Mouse (Mus musculus): ENCODE data around the gene Gm7954. TPM values are rescaled to one million over a fixed set of nuclear protein-coding genes. Genes with fewer than 3 reads are reported as not detected.
"Not testable (repeated sequence)": the region's sequence is repeated elsewhere in the genome, so short reads cannot be mapped to it uniquely, and the experiment has no call there.

The Gm7954 gene
- not detected in 2 replicates for polyA plus RNA-seq (2014; fragmentation: Nextera tagmentation; extraction: Ambion mirVana)

GRCm38 (mm10) chr14:41453418-41453817 is at the start of gene Gm7954:
Gene Gm7954, minus strand, starts transcription at chr14:41453518.
- not testable (repeated sequence) for H3K4me1 ChIP-seq (ENCODE audit: control insufficient read depth, insufficient read depth, low read length); H3K9ac ChIP-seq (ENCODE audit: low read depth, low read length); H3K36me3 ChIP-seq (ENCODE audit: control insufficient read depth, insufficient read depth, low read length); H3K9me3 ChIP-seq (ENCODE audit: control insufficient read depth, low read length); ATAC-seq (ENCODE audit: low read depth); H3K27me3 ChIP-seq (replicated peaks; ENCODE audit: control insufficient read depth, insufficient read depth, low read length); H3K27ac ChIP-seq (replicated peaks; ENCODE audit: low read depth, low read length); H3K4me3 ChIP-seq (ENCODE audit: low read depth, low read length); H3K4me2 ChIP-seq (ENCODE audit: low read depth, low read length); DNase-seq (ENCODE audit: low spot score)
- no CpG with 5 or more reads among the region's 2 CpGs for WGBS

- H3K27me3 ChIP-seq (replicated peaks; ENCODE audit: control insufficient read depth, insufficient read depth, low read length); DNase-seq (ENCODE audit: low spot score); H3K9me3 ChIP-seq (ENCODE audit: control insufficient read depth, low read length); H3K4me3 ChIP-seq (ENCODE audit: low read depth, low read length); H3K27ac ChIP-seq (replicated peaks; ENCODE audit: low read depth, low read length); H3K4me1 ChIP-seq (ENCODE audit: control insufficient read depth, insufficient read depth, low read length); H3K9ac ChIP-seq (ENCODE audit: low read depth, low read length); H3K4me2 ChIP-seq (ENCODE audit: low read depth, low read length); ATAC-seq (ENCODE audit: low read depth); H3K36me3 ChIP-seq (ENCODE audit: control insufficient read depth, insufficient read depth, low read length): not testable (repeated sequence)
Observed at GRCm38 (mm10) chr14:41489385-41489784, 36.1 kb upstream of the Gm7954 start, which contains the start of gene Gm3486. Gene Gm3486, minus strand, starts transcription at chr14:41489485.

GRCm38 (mm10) chr14:41425393-41426075 is 27.8 kb downstream of the Gm7954 start:
- not testable (repeated sequence) for H3K9ac ChIP-seq (ENCODE audit: low read depth, low read length); ATAC-seq (ENCODE audit: low read depth); H3K9me3 ChIP-seq (ENCODE audit: control insufficient read depth, low read length); H3K27ac ChIP-seq (replicated peaks; ENCODE audit: low read depth, low read length); H3K36me3 ChIP-seq (ENCODE audit: control insufficient read depth, insufficient read depth, low read length); H3K4me1 ChIP-seq (ENCODE audit: control insufficient read depth, insufficient read depth, low read length); H3K27me3 ChIP-seq (replicated peaks; ENCODE audit: control insufficient read depth, insufficient read depth, low read length)
- Histone ChIP-seq H3K4me3 (ENCODE audit: low read depth, low read length) (0 out of 2 replicates have a peak overlapping the region, but pooled peaks have one; percentile 3), H3K4me2 (ENCODE audit: low read depth, low read length) (peak overlapping the region; percentile 33; the same call in 1 of the 2 replicates)
- 34% methylated on average over 3 of the region's 16 CpGs for WGBS
- DNase-seq (ENCODE audit: low spot score) = peak; percentile 0

- not testable (repeated sequence) for H3K27ac ChIP-seq (replicated peaks; ENCODE audit: low read depth, low read length)
Observed at GRCm38 (mm10) chr14:41424694-41425093, 28.6 kb downstream of the Gm7954 start.

GRCm38 (mm10) chr14:41408181-41408580 is 45.1 kb downstream of the Gm7954 start, which contains the start of gene Gm6482:
Gene Gm6482, minus strand, starts transcription at chr14:41408281.
- not testable (repeated sequence) for DNase-seq (ENCODE audit: low spot score); ATAC-seq (ENCODE audit: low read depth); H3K4me3 ChIP-seq (ENCODE audit: low read depth, low read length); H3K27ac ChIP-seq (replicated peaks; ENCODE audit: low read depth, low read length); H3K9me3 ChIP-seq (ENCODE audit: control insufficient read depth, low read length); H3K36me3 ChIP-seq (ENCODE audit: control insufficient read depth, insufficient read depth, low read length); H3K9ac ChIP-seq (ENCODE audit: low read depth, low read length); H3K4me2 ChIP-seq (ENCODE audit: low read depth, low read length); H3K4me1 ChIP-seq (ENCODE audit: control insufficient read depth, insufficient read depth, low read length); H3K27me3 ChIP-seq (replicated peaks; ENCODE audit: control insufficient read depth, insufficient read depth, low read length)
- WGBS = no CpG with 5 or more reads among the region's 2 CpGs

More at GRCm38 (mm10) chr14:41424694-41425093, 28.6 kb downstream of the Gm7954 start:
- not testable (repeated sequence) for H3K4me3 ChIP-seq (ENCODE audit: low read depth, low read length); H3K36me3 ChIP-seq (ENCODE audit: control insufficient read depth, insufficient read depth, low read length); H3K9ac ChIP-seq (ENCODE audit: low read depth, low read length); ATAC-seq (ENCODE audit: low read depth); H3K27me3 ChIP-seq (replicated peaks; ENCODE audit: control insufficient read depth, insufficient read depth, low read length); H3K9me3 ChIP-seq (ENCODE audit: control insufficient read depth, low read length); H3K4me1 ChIP-seq (ENCODE audit: control insufficient read depth, insufficient read depth, low read length); DNase-seq (ENCODE audit: low spot score)
- H3K4me2 ChIP-seq (ENCODE audit: low read depth, low read length) = 0 out of 2 replicates have a peak overlapping the region, but pooled peaks have one; percentile 33
- 11% methylated on average over 11 of the region's 14 CpGs for WGBS

Other genes starting within 250 kb of the Gm7954 start
- gene Gm2832, start 174.7 kb downstream of the Gm7954 start, polyA plus RNA-seq (2014; fragmentation: Nextera tagmentation; extraction: Ambion mirVana) = 0.13 TPM in 1 of 2 replicates, not detected in the other
- gene Gm5798, start 104.9 kb downstream of the Gm7954 start, polyA plus RNA-seq (2014; fragmentation: Nextera tagmentation; extraction: Ambion mirVana) = not detected in 2 replicates
- gene Gm7945, start 67.1 kb downstream of the Gm7954 start, polyA plus RNA-seq (2014; fragmentation: Nextera tagmentation; extraction: Ambion mirVana) = not detected in 2 replicates
- not detected in 2 replicates for gene Gm6482, start 45.2 kb downstream of the Gm7954 start, polyA plus RNA-seq (2014; fragmentation: Nextera tagmentation; extraction: Ambion mirVana)
- not detected in 2 replicates for gene Gm3486, start 36.0 kb upstream of the Gm7954 start, polyA plus RNA-seq (2014; fragmentation: Nextera tagmentation; extraction: Ambion mirVana)
- not detected in 2 replicates for gene Gm7970, start 102.1 kb upstream of the Gm7954 start, polyA plus RNA-seq (2014; fragmentation: Nextera tagmentation; extraction: Ambion mirVana)
- gene 1700049E17Rik2, start 119.7 kb upstream of the Gm7954 start, polyA plus RNA-seq (2014; fragmentation: Nextera tagmentation; extraction: Ambion mirVana) = not detected in 2 replicates
- gene Gm3072, start 171.1 kb upstream of the Gm7954 start, polyA plus RNA-seq (2014; fragmentation: Nextera tagmentation; extraction: Ambion mirVana) = not detected in 2 replicates
- not detected in 2 replicates for gene Gm3676, start 193.0 kb upstream of the Gm7954 start, polyA plus RNA-seq (2014; fragmentation: Nextera tagmentation; extraction: Ambion mirVana)
- not detected in 2 replicates for gene Gm8068, start 248.4 kb upstream of the Gm7954 start, polyA plus RNA-seq (2014; fragmentation: Nextera tagmentation; extraction: Ambion mirVana)

Measured in embryonic facial prominence, embryonic 14.5 days (tissue).